Mouse (Mus musculus): ENCODE results near the gene Olfr355. TPM values are rescaled to one million over a fixed set of nuclear protein-coding genes. Genes with fewer than 3 reads are reported as not detected.

The Olfr355 gene
- polyA plus RNA-seq (2017; shearing (Covaris generic)): under 1 TPM; 0.37 to 0.56 TPM

GRCm38 (mm10) chr2:36928797-36929196, at the start of gene Olfr355:
Gene Olfr355, minus strand, starts transcription at chr2:36928897.

GRCm38 (mm10) chr2:36936821-36937220, 8.1 kb upstream of the Olfr355 start, which contains the start of gene Olfr356:
Gene Olfr356, plus strand, starts transcription at chr2:36937121.

GRCm38 (mm10) chr2:36905380-36905779, 23.3 kb downstream of the Olfr355 start, which contains the start of gene Olfr354:
Gene Olfr354, plus strand, starts transcription at chr2:36905680.

DNA sequence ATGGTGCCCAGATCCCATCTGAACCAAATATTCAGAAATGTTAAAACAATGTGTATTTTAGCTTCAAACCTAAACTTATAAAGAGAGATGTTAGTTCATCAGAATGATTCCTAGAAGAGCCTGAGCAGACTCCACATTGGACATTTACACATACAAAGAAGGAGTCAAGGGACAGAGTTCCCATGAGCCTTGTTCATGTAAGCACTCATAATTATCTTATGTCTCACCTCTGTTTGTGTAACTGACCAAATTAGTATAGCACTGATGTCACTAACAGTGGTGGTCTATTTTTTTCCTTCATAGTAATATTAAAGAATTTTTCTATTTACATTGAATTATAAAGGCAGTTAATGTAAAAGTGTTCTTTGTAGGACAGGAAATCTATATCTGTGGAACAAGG, 35.9 kb downstream of the Olfr355 start, which contains the start of gene Olfr353:
TSS of gene Olfr353 (minus strand) at position 101 of the 400 bp plus-strand sequence.

Other genes starting within 250 kb of the Olfr355 start
- gene Olfr346, start 243.1 kb downstream of the Olfr355 start, polyA plus RNA-seq (2017; shearing (Covaris generic)): under 1 TPM; 0.20 TPM
- not detected for gene Olfr347, start 197.0 kb downstream of the Olfr355 start, polyA plus RNA-seq (2017; shearing (Covaris generic))
- not detected for gene Olfr348, start 144.6 kb downstream of the Olfr355 start, polyA plus RNA-seq (2017; shearing (Covaris generic))
- gene Olfr50, start 138.4 kb downstream of the Olfr355 start, polyA plus RNA-seq (2017; shearing (Covaris generic)): under 1 TPM in 1 of 2 experiments, not detected in 1; 0.13 TPM
- gene Olfr3, start 111.9 kb downstream of the Olfr355 start, polyA plus RNA-seq (2017; shearing (Covaris generic)): not detected
- gene Olfr350, start 82.6 kb downstream of the Olfr355 start, polyA plus RNA-seq (2017; shearing (Covaris generic)): not detected
- gene Olfr351, start 66.2 kb downstream of the Olfr355 start, polyA plus RNA-seq (2017; shearing (Covaris generic)): not detected
- gene Olfr352, start 60.4 kb downstream of the Olfr355 start, polyA plus RNA-seq (2017; shearing (Covaris generic)): under 1 TPM in 1 of 2 experiments, not detected in 1; 0.09 TPM
- gene Olfr353, start 36.0 kb downstream of the Olfr355 start, polyA plus RNA-seq (2017; shearing (Covaris generic)): not detected
- under 1 TPM; 0.05 to 0.31 TPM for gene Olfr354, start 23.2 kb downstream of the Olfr355 start, polyA plus RNA-seq (2017; shearing (Covaris generic))
- gene Olfr356, start 8.2 kb upstream of the Olfr355 start, polyA plus RNA-seq (2017; shearing (Covaris generic)): not detected
- not detected for gene Olfr357, start 64.9 kb upstream of the Olfr355 start, polyA plus RNA-seq (2017; shearing (Covaris generic))
- under 1 TPM; 0.11 to 0.22 TPM for gene Olfr358, start 80.4 kb upstream of the Olfr355 start, polyA plus RNA-seq (2017; shearing (Covaris generic))
- gene Olfr360, start 136.8 kb upstream of the Olfr355 start, polyA plus RNA-seq (2017; shearing (Covaris generic)): not detected
- gene Olfr361, start 160.4 kb upstream of the Olfr355 start, polyA plus RNA-seq (2017; shearing (Covaris generic)): under 1 TPM; 0.07 to 0.10 TPM
- gene Olfr362, start 189.0 kb upstream of the Olfr355 start, polyA plus RNA-seq (2017; shearing (Covaris generic)): not detected
- not detected for gene Olfr364-ps1, start 210.4 kb upstream of the Olfr355 start, polyA plus RNA-seq (2017; shearing (Covaris generic))

Data from inflammation-experienced regulatory T-cells (primary cell).